Mouse (Mus musculus) myocyte (in vitro differentiated cells): Measurements from ENCODE around the gene Ccr9.

Experiments used
- E2F4 ChIP-seq: IDR thresholded peaks from one replicate; pipeline ENCODE4 v1.6.1; 2011; ENCODE audit warnings: mild to moderate bottlenecking, control low read depth, moderate library complexity; ENCODE audit not compliant: insufficient read depth
- POLR2A ChIP-seq: IDR thresholded peaks from one replicate; pipeline ENCODE4 v1.6.1; 2011; ENCODE audit warnings: low read depth, mild to moderate bottlenecking, control low read depth, moderate library complexity; ENCODE audit not compliant: insufficient read length
- POLR2AphosphoS2 ChIP-seq: IDR thresholded peaks from one replicate; pipeline ENCODE4 v1.6.1; 2011; ENCODE audit warnings: low read depth, control low read depth; ENCODE audit not compliant: insufficient read length
- TCF12 ChIP-seq: IDR thresholded peaks from one replicate; pipeline ENCODE4 v1.6.1; 2011; ENCODE audit warnings: mild to moderate bottlenecking, control low read depth; ENCODE audit not compliant: poor library complexity, insufficient read depth, severe bottlenecking

GRCm38 (mm10) chr9:123683704-123684103, 5.5 kb downstream of the Ccr9 start:
- TF ChIP-seq POLR2A (no peak), TCF12 (no peak), E2F4 (no peak), POLR2AphosphoS2 (no peak)
